Mouse (Mus musculus) megakaryocyte, embryonic 14.5 days (primary cell): ENCODE results near the gene Arpc5l.

ENCODE experiments used
- FLI1 ChIP-seq: IDR thresholded peaks from 2 replicates; pipeline ENCODE4 v1.6.1; 2012; ENCODE audit warnings: low read length, inconsistent platforms, mixed read lengths
- GATA1 ChIP-seq: IDR thresholded peaks from 3 replicates; pipeline ENCODE4 v1.6.1; 2012; ENCODE audit warnings: mixed read lengths, low read length, inconsistent platforms, borderline replicate concordance

DNA sequence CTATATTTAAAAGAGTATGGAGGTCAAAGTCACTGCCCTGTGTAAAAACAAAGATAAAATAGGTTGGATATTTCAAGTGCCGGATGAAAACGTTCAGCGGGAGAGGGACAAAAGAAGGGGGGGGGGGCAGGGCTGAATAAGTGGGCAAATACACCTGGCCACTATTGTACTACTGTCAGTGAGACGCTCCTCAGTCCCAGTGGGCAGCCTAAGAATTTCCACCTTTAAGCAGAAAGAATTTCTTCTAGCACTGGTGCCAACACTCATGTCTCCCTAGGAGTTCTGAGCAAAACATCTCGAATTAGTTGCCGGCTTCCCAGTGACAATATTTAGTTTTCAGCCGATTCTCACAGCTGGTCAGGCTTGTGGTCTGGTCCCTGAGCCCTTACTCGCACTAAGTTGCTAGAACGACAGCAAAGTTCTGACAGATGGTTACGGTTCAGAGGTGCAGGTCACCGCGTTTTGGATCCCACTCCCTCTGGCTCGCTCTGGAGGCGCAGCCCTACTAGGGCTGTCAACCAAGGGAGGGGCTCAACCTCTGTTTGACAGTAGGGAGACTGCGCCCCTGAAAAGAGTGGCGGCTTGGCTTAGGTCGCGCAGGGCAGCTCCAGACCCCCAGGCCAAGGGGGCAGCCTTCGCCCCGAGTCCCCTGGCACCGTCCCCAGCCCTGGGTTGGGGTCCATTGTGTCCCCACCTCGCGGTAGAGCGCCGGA is 59.7 kb downstream of the Arpc5l start:
- TF ChIP-seq FLI1 (no peak), GATA1 (no peak)
